Mouse (Mus musculus) adrenal gland, postnatal 4 days (tissue): ENCODE measurements around the gene Lcn8. TPM values are rescaled to one million over a fixed set of nuclear protein-coding genes. Genes with fewer than 3 reads are reported as not detected.

Source experiments
- DNase-seq, 2 experiments: peaks; one replicate each; pipeline ENCODE4 v3.0.0; 2021 to 2022; ENCODE audit warnings: low spot score in 2 of 2, mixed read lengths in 2 of 2
- long read RNA-seq, 2 experiments: library from polyadenylated mRNA; stranded (forward); transcript quantifications; one replicate each; pipeline ENCODE4 v2.0.0; 2021
- total RNA-seq, 2 experiments: library from RNA; stranded (reverse); gene quantifications; 2 replicates each; pipeline ENCODE4 v1.2.3; 2021

The Lcn8 gene
- under 1 TPM in 1 of 2 experiments, not detected in 1; 0.68 TPM for total RNA-seq
- long read RNA-seq, experiment 1 = 0 reads
- long read RNA-seq, experiment 2, partial matches to known transcripts = 1 of 1 reads
- long read RNA-seq, experiment 2, other reads (novel, unspliced or antisense) = 0 of 1 reads

DNA sequence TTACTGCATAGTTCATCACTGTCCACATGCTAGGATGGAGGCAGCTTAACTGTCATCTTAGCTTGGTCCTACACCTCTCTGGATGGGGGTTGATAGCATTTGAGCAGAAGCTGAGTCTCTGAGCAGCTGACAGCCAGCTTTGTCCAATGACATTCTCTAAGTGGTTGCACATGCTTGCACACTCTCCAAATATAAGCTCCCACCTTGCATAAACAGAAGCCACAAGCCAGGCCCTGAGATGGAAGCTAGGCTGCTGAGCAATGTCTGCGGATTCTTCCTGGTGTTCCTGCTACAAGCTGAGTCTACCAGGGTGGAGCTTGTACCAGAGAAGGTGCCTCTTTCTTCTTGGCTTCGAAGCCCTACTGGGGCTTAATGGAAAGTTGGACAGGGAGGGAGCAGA lies at the start of gene Lcn8:
TSS of gene Lcn8 (plus strand) at position 219 of the 400 bp plus-strand sequence.
- DNase-seq = no peak

DNA sequence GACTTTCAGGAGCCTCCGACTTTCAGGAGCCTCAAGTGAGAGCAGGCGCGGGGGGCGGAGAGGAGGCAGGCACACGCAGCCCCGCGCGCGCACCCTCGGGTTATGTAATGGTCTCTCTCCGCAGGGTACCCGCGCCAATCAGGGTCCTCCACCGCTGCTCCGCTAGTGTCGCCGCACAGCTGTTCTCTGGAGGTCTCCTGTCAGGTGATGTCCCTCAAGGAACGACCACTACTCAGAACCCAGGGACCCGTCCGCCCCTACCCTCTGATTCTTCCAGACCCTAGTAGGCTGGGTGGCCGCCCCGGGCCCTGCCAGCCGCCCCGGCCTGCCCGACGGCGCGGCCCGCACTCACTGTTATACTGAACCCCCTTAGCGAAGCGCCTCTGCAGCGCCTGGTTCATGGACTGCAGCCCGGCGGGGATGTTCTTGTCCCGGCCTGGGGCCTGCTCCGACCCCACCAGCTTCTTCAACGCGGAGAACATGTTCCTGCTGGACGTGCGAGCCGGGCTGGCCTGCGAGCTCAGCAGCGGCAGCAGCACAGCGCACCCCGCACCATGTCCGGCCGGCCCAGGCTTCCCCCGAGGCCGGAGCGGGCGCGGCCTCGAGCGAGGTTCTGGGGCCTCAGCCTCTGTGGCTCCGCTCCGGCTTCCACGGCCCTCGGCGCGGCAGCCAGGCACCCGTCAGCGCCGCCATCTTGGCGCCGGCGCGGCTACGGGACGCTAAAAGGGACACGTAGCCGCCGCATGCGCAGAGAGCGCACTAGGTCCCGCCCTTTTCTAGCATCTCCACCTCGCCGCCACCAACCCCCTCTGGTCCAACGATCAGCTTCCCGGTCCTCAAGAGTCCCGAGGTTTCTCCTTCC lies 44.9 kb upstream of the Lcn8 start, which contains the start of gene Rabl6:
TSS of gene Rabl6 (minus strand) at position 761 of the 862 bp plus-strand sequence.
- peak; percentile 68 to 78 for DNase-seq

DNA sequence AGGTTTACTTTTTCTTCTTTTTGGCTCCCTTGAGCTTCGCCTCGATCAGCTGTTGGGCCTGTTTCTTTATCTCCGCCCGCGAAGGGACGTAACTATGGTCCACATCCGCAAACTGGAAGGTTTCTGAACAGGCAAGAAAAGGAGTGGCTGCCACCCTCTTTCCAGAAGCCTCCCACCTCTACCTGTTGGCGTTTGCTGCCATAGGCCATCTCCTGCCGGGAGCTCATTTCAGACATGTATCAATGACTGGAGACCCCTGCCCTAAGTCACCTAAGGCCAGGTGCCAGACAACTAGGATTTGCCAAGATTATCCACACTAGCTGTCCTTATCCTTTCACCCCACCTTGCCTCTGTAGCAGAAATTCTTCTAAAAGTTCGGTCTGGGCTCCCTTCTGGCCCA lies 44.2 kb upstream of the Lcn8 start:
- no peak for DNase-seq

DNA sequence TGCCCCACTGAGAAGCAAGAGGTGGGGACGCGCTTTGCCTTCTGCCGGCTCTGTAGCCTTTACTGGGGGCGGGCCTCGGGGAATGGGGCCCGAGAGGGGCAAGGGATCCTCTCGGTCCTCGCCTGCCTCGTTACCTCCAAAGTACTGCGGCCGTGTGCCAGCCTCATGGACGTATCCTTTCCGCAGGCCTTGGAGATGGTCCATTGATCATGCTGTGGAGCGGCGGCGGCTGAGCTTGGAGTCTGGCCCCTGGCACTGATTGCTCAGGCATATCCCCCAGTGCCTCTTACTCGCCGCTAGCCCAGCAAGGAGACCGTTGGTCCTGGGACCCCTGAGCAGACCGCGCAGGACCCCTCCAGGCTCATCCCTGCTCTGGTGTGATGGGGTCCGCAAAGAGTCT lies 36.5 kb upstream of the Lcn8 start:
- no peak for DNase-seq

DNA sequence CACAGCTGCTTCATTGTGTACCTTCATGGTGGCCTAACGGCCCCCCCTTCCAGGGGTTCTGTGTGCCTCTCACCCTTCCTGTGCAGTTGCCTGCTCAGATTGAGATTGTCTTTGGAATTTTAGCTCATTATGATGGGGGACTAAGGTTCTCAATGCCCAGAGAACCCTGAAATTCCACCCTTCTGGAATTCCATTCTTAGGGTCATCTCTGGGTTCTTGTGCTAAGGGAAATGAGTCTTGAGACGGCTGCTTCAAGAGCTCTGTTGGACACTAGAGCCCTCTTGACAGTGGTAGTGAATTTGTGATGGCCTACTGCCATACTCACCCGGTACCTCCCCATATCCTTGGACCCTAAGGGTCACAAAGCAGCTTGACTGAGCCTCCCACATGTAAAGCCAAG lies 35.3 kb upstream of the Lcn8 start, which contains the start of gene Ccdc183:
TSS of gene Ccdc183 (minus strand) at position 101 of the 400 bp plus-strand sequence.
- DNase-seq = no peak

DNA sequence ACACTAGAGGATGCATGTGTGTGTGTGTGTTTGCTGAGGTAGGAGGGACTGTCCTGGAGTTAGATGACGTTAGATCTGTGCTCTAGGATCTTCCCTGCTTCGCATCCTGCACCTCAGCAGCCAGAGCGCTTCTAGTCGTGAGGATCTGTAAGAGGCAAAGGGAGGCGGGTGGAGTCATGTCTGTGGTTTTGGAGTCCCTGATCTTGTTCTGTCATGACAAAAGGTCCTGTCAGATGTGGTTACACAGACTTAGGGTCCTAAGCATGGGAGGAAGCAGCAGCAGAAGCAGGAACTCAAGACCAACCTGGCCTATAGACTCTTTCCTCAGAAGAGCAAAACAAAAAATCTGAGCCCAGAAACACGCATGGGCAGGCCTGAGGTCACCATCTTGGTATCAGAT lies 32.5 kb upstream of the Lcn8 start:
- no peak for DNase-seq

DNA sequence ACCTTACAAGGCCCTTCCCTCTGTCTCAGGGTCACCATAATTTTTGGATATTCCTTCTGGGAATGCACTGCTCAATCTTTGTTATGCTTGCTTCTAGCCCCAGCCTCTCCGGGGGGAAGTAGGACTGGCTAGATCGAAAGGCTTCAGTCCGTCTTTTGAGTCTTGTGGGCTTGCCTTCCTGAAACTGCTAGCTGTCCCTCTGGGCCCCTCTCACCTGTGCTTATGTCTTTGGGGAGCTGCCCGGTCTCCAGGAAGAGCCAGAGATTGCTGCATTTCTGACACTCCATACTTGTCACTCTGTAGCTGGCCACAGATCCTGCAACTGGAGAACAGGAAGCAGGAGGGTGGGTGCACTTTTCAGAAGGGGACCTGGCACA lies 32.1 kb upstream of the Lcn8 start:
- DNase-seq = no peak

DNA sequence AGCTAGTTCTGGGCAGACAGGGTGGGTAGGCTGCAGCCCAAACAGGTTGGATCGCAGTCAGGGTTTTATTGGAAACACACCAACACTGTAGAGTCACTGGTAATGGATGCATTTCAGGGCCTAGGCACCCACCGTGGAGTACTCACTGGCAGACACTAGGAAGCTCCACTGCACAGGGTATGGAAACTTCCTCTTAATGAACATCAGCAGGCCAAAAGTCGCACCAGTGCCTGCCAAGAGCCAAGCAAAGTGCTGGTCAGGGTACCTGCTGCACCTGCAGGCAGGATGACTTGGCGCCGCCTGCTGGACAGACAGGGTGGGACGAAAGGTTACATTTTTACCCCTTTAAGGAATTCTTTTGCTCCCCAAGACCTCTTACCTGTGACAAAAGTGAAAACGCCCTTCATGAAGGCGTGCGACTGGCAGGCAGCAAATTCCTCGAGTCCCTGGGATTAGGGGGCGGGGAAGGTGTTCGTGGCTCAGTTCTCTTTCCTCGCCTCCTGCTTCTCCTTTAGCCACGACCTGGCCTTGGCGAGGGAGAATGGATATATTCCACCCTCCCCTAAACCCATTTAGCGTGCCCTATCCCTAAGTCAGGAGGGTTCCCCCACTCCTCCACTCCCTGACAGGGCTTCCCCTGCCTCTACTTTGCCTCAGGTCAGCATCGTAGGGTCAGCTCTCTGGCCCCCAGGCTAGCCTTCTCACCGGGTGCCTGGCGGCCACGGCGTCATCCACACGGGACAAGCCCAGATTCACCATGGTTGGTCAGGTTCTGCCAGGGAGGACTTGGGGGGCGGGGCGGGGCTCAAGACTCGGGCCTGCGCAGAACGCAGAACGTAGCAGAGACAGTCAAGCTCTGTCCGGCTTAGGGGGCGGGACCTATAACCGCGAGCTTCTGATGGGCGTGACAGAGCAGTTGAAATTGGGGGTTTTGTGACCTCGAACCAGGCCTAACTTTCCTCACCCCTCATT lies 31.4 kb upstream of the Lcn8 start, which contains the start of gene Tmem141:
TSS of gene Tmem141 (minus strand) at position 777 of the 972 bp plus-strand sequence.
- peak; percentile 68 to 85 for DNase-seq

DNA sequence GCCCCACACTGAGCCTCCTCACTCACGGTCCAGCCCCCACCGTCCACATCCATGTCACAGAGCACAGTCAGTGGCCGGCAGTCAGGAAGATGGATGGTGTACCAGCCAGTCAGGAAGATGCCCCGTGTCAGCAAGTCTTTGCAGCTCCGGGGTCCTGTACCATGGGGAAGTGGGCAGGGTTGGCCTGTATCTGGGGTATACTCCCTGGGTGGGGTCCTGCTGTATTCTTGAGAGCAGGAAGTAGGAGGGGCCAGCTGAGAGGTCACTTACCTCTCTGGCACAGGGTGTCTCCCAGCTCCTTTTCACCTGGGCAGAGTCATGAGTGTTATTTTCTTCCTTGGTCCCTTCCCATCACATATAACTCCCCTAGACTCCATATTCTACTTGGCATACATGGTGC lies 26.9 kb upstream of the Lcn8 start:
- no peak for DNase-seq

DNA sequence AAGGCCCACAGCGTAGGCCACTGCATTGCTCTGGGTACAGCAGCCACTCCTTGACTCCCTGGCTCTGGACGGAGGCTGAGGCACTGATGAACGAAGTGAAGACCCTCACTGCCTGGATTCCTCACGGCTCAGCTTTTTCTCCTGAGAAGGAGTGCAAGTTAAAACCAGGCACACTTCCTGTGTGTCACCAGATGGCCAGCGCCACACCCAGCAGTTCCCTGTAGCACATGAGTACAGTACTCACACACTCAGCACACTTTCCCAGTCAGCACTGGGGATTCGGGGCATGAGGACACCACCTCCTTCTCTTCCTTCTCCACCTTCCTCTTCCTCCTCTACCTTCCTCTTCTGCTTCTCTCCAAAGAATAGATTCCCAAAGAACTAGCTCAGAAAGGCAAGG lies 25.1 kb upstream of the Lcn8 start, which contains the start of gene Fcna:
TSS of gene Fcna (minus strand) at position 220 of the 400 bp plus-strand sequence.
- DNase-seq = no peak

DNA sequence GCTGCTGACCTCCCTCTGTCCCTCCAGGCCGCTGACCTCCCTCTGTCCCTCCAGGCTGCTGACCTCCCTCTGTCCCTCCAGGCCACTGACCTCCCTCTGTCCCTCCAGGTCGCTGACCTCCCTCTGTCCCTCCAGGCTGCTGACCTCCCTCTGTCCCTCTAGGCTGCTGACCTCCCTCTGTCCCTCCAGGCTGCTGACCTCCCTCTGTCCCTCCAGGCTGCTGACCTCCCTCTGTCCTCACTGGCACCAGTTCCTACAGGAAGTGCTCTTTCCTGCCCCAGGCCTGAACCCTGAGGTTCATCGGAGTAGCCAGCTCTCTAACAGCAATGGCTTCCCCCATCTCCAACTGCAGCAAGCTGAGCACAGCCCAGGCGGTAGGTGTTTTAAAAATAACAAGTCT lies 24.2 kb upstream of the Lcn8 start:
- no peak for DNase-seq

DNA sequence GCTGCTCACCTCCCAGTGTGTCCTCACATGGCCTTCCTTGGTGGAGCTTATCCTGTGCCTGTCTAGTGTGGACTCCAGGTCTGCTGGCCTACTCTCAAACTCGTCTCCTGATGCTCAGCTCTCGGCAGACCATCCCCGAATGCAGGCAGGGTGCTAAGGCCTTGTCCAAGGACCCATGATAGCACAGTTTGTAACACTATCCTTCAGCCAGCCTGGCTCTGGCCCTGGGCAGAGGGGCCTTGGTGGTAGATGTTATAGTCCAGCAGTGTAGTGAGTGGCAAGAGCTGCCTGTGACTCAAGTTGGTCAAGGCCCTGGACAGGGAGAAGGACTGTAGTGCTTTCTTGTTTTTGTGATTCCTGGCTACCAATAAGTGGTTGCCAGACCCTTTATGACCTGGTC lies 19.3 kb upstream of the Lcn8 start:
- peak in 1 of 2 experiments; percentile 28 for DNase-seq

DNA sequence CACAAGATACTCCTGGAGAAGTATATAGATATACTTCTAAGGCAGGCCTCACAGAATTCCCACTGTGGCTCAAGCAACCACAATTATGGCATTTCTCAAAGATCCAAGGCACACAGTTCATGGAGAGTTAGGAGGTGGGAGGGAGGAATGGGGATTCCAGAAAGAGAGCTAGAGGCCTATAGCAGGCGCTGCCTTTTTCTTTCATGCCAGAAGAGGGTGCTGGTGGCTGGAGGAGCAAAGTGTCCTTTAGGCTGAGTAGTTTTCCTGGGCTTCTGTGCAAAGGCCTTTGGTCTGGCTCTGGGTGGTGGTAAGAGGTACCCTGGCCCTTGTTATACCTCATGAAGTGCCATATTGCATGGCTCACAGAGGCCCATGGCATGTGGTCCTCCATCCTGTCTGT lies 18.9 kb upstream of the Lcn8 start:
- DNase-seq = no peak

DNA sequence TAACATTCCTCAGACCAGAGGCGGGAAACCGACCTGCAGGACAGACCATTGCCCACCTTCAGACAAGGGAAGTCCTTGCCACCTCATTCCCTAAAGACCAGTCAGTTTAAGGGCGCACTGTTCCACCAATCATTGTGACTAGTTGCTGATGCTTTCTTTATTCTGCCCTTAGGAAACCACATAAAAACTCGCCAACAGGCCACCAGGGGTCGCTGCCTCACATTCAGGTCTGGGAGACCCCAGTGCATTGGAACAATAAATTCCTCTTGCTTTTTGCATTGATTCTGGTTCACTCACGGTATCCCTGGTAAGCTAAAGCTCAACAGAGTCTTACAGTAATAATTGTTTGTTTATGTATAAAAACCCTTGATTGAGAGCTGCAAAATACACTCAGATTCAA lies 13.0 kb upstream of the Lcn8 start:
- no peak for DNase-seq

DNA sequence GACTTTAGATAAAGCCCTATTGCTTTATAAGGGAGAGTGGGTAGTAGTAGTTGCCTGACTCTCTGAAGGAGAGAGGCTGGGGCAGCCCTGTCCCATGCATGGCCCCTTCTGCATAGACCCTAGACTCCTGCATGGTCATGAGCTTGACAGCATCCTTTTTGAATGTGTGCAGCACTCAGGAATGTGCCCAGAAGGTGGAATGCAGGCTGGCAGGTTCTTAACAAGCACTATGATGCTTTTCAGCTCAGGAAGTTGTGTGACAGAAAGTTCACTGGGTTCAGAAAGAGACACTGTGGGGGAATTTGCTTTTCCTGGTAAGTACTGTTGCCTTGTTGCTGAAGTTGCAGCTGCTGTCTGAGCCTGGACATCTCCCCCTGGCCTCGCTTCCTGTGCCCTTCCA lies 1.6 kb downstream of the Lcn8 start:
- DNase-seq = no peak

DNA sequence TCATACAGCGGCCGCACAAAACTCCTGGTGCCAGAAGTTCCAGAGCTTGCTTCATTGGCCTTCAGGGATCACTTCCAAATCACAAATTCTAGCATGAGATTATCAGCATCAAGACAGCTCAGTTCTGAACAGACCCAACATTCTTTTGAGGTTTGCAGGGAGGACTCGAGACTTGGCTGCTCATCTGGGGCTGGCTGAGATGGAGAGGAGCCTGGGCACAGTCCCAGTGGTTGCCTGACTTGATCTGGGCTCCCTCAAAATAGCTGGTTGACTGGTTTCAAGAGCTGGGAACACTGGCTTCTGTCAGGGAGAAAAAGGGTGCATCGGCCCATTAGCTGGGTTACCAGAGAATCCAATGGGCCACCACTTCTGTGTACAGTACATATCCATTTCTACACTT lies 3.8 kb downstream of the Lcn8 start:
- DNase-seq = no peak

DNA sequence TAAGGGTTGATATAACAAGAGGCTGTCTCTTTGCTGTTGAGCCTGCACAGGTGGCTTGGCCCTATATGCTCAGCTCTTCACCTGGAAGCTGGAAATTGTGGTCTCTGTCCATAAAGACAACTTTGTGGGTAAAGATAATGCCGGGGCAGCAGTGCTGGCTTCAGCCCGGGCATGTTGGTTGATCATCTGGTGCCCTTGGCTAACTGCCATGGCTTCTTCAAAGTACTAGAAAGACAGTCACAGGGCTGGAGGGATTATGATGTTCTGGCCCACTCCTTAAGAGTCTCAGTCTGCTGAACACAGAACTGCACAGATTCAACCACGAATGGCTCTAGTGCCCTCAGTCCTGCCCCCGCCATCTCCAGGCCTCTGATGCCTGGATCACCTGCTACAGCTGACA lies 4.3 kb downstream of the Lcn8 start:
- DNase-seq = no peak

DNA sequence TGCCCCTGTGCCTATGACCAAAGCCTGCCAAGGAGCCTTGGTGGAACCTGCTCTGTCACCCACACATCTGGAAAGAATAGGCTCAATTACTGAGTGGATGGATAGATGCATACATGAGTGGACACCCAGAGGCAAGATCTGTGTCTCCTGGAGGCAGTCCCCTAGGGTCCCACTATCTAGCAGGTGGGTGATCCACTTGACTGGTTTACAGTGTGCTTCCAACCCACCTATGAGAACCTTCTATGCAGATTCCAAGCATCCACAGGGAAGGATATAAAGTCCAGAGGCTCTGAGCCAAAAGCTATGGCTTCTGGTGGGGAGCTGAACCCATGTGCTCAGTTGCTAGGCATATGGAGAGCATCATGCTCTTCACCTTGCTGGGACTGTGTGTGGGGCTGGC lies 4.7 kb downstream of the Lcn8 start, which contains the start of gene Lcn5:
TSS of gene Lcn5 (plus strand) at position 301 of the 400 bp plus-strand sequence.
- DNase-seq = no peak

DNA sequence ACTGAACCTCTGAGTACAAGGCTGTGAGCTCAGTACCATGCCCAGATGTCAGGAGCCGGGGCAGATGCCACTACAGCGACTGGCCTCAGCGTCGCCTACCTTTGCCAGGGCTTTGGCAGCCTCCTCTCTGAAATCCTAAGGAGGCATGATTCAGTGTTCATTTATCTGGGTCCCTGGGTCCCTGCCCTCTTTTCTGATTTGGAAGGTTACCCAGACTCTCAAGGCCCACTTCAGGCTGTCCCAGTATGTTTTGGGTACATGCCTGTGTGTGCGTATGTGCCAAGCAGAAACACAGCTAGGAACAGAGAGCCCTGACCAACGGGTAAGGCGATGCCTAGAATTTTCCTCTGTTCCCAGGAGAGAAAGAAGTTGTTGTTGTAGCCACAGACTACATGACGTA lies 7.4 kb downstream of the Lcn8 start:
- no peak for DNase-seq

DNA sequence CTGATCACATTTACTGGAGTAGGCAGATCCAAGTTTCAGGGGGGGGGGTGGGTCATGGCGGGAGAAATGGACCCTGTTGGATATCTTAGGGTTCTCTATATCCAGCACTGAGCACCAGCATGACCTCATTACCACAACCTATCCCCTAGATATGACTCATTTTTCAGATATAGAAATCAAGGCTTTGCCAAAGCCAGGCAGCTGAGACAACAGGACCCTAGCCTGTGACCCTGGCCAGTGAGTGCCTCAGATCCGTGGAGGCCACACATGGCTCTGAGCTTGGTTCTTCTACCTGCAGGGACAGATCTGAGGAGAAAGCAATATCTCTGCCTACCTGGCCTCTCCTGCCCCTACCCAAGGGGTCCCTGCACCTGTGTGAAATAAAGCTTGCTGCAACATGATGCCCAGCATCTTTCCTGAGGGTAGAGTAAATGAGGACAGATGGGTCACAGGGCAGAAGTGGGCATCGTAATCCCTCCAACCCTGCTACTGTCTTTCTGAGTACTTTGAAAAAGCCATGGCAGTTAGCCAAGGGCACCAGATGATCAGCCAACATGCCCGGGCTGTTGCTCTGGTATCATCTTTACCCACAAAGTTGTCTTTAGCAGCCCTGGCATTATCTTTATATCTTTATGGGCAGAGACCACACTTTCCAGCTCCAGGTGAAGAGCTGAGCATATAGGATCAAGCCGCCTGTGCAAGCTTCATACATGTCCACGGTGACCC lies 8.5 kb downstream of the Lcn8 start:
- DNase-seq = no peak

DNA sequence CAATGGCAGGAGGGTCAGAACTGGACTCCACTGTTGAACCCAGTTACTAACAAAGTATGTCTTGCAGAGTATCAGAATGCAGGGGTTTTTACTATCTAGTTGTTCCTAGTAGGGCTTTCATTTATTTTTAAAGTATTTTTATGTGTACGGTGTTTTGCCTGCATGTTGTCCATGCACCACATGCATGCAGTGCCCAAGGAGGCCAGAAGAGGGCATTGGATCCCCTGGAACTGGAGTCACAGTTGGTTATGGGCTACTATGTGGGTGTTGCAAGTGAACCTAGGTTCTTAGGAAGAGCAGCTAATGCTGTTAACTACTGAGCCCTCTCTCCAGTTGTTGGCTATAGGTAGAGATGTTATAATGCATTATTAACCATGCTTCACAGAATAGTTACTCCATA lies 10.6 kb downstream of the Lcn8 start:
- peak in 1 of 2 experiments; percentile 67 for DNase-seq
